Mouse (Mus musculus): ENCODE measurements around the gene Pgk1.
"Not testable (repeated sequence)": the region's sequence is repeated elsewhere in the genome, so short reads cannot be mapped to it uniquely, and the experiment has no call there.

Pgk1 gene

DNA sequence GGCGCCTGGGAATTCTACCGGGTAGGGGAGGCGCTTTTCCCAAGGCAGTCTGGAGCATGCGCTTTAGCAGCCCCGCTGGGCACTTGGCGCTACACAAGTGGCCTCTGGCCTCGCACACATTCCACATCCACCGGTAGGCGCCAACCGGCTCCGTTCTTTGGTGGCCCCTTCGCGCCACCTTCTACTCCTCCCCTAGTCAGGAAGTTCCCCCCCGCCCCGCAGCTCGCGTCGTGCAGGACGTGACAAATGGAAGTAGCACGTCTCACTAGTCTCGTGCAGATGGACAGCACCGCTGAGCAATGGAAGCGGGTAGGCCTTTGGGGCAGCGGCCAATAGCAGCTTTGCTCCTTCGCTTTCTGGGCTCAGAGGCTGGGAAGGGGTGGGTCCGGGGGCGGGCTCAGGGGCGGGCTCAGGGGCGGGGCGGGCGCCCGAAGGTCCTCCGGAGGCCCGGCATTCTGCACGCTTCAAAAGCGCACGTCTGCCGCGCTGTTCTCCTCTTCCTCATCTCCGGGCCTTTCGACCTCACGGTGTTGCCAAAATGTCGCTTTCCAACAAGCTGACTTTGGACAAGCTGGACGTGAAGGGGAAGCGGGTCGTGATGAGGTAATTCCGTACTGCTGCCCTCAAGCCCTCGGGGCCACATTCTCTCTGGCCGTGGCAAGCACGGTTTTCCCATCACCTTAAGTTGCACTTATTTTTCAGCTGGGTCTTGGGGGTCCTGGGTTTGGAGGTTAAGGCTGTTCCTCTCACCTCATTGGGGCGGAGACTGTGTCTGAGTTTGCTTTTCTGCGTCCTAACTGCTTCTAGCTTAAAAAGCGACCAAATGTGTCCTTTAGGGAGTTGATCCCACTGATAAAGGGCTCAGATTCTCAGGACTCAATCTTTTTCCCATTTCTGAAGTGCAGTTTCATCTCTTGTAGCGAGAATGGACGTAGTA lies at the start of gene Pgk1:
Pgk1 (plus strand) TSS at position 388 of the 937 bp plus-strand sequence.
- peak; percentile 94 for DNase-seq (ENCODE audit: low spot score)

DNA sequence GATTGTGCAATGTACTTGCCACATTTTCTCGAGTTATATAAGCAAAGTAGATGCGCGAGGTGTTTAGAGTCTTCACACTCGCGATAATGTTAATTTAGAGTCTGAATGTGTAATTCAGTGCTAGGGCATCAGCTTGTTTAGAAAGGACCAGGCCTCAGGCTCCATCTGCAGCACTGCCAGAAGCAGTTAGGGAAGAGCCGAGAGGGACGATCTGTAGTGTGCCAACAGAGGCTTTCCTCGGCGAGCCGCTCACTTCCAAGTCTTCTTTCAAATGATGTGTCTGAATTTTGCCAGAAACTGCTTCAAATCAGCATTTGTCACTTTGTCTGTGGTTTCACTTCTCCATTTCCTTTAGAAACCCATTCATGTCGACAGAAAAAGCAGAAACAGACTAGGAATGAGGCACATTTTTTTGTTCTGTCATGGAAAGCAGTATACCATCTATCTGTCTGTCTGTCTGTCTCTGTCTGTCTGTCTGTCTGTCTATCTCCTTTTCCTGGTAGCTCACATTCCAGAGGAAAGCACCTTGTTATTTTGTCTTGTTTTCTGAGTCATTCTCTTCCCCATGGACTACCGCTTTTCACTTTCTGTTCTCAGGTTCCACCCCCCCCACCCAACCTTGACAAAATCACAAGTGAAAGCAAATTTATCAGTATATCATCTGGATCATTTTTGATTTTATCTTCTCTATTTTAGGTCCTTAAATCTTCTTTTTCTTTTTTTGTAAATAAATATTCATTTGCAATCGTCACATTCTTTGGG lies 47.4 kb upstream of the Pgk1 start:
- DNase-seq (ENCODE audit: low spot score) = no peak

GRCm38 (mm10) chrX:106142936-106143335 lies 44.0 kb upstream of the Pgk1 start, which contains the start of gene Tlr13:
Gene Tlr13, plus strand, starts transcription at chrX:106143204.
- DNase-seq (ENCODE audit: low spot score) = no peak

GRCm38 (mm10) chrX:106148185-106148584 lies 38.7 kb upstream of the Pgk1 start:
- no peak for DNase-seq (ENCODE audit: low spot score)

GRCm38 (mm10) chrX:106149460-106149859 lies 37.4 kb upstream of the Pgk1 start:
- DNase-seq (ENCODE audit: low spot score) = no peak

GRCm38 (mm10) chrX:106154180-106154586 lies 32.7 kb upstream of the Pgk1 start:
- no peak for DNase-seq (ENCODE audit: low spot score)

GRCm38 (mm10) chrX:106155892-106156291 lies 31.0 kb upstream of the Pgk1 start:
- DNase-seq (ENCODE audit: low spot score) = no peak

DNA sequence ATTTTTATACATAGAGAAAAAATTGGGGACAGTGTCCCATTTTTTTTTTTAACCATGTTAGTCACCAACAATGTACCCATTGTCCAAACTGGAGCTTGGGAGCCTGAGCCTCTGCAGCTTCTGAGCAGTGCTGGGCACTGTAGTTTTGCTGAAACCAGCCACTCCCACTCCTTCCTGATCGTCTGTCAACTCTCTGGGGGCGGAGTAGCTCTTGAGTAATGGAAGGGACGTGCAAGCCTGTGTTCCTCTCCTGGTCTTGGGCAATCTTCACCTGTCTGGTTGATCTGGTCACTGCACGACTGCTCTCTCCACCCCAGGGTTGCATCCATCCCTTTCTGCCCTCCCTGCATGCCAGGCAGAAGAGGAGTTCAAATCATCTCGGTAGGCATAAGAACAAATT lies 22.9 kb upstream of the Pgk1 start:
- no peak for DNase-seq (ENCODE audit: low spot score)

- DNase-seq (ENCODE audit: low spot score) = no peak
Measured at GRCm38 (mm10) chrX:106164555-106164954, 22.3 kb upstream of the Pgk1 start.

- no peak for DNase-seq (ENCODE audit: low spot score)
Measured at GRCm38 (mm10) chrX:106165089-106165488, 21.8 kb upstream of the Pgk1 start.

- peak; percentile 74 for DNase-seq (ENCODE audit: low spot score)
Measured at GRCm38 (mm10) chrX:106171106-106171852, 15.6 kb upstream of the Pgk1 start.

DNA sequence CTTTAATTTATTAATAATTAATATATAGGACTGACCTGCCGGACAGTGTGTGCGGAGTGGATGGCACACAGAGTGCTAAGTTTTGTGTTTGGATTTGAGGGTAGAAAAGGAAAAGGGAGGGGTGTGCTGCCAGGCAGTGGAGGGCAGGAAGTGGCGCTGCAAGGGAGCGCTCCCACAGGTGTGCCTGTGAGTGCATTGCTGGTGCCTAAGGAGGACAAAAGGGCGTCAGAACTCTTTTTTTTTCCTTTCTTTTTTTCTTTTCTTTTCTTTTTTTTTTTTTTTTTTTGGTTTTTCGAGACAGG lies 15.1 kb upstream of the Pgk1 start:
- DNase-seq (ENCODE audit: low spot score) = no peak

- DNase-seq (ENCODE audit: low spot score) = no peak
Measured at GRCm38 (mm10) chrX:106176331-106176730, 10.6 kb upstream of the Pgk1 start.

DNA sequence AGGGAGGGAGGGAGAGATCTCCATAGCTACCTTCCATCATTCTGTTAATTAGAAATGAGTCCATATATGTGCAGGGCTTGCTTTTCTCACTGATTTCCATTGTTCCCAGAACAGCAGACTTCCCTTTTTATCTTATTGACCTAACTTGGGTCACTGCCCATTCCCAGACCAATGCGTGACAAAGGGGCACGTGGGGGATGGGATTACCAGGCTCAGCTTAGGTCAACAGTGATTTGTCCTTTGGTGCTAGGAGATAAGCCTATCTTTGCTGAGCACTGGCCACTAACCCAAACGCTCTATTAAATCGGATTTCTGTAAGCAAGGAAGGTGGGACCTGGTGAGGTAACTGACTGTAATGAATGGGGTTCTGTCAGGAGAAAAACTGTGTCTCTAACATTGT lies 2.6 kb upstream of the Pgk1 start:
- DNase-seq (ENCODE audit: low spot score) = no peak

DNA sequence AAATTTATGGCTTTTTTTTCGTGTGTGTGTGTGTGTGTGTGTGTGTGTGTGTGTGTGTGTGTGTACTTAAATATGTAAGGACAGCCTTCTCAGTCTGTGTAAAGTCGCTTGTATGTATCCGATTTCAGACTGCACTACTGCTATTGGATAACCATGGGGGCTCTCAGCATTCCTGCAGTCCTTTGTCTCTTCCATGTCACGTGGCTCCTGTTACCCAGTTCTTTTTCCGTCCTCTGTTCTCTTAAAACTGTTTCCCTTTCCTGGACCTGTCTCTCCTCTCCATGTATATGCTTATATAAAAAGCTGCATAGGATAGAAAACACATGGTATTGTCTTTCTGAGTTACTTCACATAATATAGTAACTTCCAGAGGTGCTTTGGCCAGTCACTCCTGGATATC lies 1.2 kb upstream of the Pgk1 start:
- no peak for DNase-seq (ENCODE audit: low spot score)

GRCm38 (mm10) chrX:106187737-106188136 lies 837 bp downstream of the Pgk1 start:
- peak; percentile 50 for DNase-seq (ENCODE audit: low spot score)

- no peak for DNase-seq (ENCODE audit: low spot score)
Measured at GRCm38 (mm10) chrX:106189356-106189755, 2.5 kb downstream of the Pgk1 start.

GRCm38 (mm10) chrX:106190091-106190490 lies 3.2 kb downstream of the Pgk1 start:
- DNase-seq (ENCODE audit: low spot score) = no peak

DNA sequence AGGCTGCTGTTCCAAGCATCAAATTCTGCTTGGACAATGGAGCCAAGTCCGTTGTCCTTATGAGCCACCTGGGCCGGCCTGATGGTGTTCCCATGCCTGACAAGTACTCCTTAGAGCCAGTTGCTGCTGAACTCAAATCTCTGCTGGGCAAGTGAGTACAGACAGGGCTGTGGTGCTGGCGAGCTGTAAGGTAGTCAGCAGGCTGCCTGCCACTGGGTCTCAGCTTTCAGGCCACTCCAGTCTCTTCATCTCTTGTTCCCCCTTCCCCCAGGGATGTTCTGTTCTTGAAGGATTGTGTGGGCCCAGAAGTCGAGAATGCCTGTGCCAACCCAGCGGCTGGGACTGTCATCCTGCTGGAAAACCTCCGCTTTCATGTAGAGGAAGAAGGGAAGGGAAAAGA lies 7.5 kb downstream of the Pgk1 start:
- not testable (repeated sequence) for DNase-seq (ENCODE audit: low spot score)

GRCm38 (mm10) chrX:106197308-106197707 lies 10.4 kb downstream of the Pgk1 start:
- DNase-seq (ENCODE audit: low spot score) = no peak

DNA sequence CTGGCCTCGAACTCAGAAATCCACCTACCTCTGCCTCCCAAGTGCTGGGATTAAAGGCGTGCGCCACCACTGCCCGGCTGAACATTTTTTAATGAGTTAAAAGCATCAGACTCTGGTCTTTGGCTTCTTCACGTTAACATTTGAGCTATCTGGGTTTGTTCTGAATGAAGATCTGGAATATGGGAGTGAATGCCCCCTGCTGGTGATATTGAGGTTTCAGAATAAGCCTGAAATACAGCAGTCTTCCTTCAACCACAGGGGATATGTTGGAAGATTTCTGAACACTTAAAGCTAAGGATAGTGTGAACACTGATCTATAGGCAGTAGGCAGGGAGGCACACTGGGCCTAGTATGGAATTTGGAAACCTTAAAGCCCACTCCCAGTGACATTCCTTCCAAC lies 12.0 kb downstream of the Pgk1 start:
- DNase-seq (ENCODE audit: low spot score) = no peak

GRCm38 (mm10) chrX:106209100-106209499 lies 22.2 kb downstream of the Pgk1 start:
- DNase-seq (ENCODE audit: low spot score) = no peak
